Mouse (Mus musculus) retina, postnatal 7 days (tissue): Measurements from ENCODE around the gene Odf4.
A peak's percentile ranks its signal among the peaks of the same experiment; 100 is the strongest.
"Not testable (repeated sequence)": the region's sequence is repeated elsewhere in the genome, so short reads cannot be mapped to it uniquely, and the experiment has no call there.

Source experiments
- DNase-seq: peaks from one replicate; pipeline ENCODE4 v3.0.0-alpha.2; 2012; ENCODE audit warnings: low read depth, low spot score

The Odf4 gene

DNA sequence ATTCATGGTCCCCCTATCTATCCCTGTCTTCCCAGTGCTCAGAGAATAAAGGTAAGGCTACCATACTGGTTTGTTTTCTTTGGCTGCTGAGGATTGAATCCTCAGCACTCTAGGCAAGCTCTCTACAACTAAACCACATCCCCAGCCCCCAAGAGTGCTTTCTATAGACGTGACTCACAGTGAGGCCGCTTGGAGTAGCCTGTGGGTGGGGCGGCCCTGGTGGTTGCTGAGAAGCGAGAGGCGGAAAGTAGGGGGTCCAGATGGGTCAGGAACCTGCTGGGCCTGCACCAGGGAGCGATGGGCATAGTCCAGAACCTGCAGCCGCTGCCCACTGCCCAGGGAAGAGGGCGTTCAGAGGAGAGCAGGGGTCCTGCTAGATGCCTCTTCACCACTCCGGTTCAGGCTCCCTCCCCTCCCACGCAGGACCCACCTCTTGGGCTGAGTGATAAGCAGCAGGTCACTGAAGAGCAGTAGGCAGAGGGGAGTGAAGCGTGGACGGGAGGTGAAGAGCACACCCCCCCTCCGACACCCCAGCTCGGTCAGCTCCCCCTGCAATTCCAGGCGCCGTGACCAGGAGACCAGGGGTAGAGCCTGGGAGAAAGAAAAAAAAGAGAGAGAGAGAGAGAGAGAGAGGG is 20.0 kb upstream of the Odf4 start:
- no peak for DNase-seq

DNA sequence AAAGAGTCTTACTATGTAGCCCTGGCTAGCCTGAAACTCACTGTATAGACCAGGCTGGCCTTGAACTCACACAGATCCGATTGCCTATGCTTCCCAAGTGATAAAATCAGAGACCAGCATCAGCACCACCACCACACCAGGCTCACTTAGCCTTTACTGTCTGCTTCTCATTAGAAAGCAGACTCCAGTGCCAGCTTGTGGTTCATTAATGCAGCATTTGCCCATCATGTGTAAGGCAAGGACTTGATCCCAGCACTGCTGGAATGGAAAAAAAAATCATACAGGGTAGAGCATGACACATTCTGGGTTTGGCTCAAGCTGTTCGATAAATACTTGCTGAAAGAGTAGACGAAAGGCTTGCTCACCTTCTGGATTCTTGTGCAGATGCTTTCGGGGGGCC is 19.1 kb upstream of the Odf4 start:
- DNase-seq: no peak

DNA sequence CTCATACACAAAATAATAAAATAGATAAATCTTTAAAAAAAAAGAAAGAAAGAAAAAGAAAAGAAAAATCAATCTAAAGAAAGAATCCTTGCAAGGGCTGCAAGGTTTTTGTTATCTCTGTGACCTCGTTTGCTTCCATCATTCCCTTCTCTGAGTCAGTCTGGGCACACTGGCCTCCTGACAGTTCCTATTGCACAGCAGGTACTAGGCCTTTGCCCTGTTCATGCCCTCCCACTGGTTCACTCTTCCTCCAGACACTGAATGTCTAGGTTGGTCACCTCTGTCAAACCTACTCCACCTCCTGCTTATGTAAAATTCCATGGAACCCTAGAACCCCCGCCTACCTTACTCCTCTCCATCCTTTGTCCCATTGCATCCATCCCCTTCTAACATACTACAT is 18.4 kb upstream of the Odf4 start:
- DNase-seq: no peak

DNA sequence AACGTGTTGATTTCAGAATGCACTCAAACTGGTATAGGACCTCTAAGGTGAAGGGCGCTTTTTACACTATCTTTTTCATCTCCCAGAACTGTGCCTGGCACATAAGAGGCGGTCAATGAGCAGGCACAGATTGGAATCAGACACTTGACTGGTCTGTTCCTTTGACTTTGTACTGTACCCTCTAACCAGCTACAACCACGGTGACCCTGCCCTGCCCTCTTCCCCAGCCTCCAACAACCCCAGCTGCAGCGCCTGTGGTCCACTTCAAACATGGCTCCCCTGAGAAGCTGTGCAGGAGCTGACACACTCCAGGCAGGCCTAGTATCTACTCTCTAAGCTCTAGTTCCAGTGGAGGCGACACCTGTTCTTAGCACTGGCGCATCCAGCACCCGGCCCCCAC is 15.8 kb upstream of the Odf4 start:
- no peak for DNase-seq

DNA sequence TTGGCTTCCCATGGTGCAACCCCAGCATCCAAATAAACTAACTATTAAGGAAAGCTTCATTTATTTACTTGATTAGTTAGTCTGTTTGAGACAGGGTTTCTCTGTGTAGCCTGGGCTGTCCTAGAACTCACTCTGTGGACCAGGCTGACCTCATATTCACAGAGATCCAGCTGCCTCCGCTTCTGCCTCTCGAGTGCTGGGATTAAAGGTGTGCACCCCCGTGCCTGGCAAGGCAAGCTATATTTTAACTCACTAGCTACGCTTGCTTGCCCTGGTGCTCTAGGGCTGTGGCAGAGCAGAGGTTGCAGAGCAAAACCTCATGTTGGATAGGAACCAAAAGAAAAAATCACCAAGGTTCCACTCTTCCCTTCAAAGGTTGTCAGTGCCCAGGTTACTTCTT is 13.6 kb upstream of the Odf4 start:
- no peak for DNase-seq

- peak; percentile 84 for DNase-seq
Measured at GRCm38 (mm10) chr11:68939451-68940304, 12.8 kb upstream of the Odf4 start.

DNA sequence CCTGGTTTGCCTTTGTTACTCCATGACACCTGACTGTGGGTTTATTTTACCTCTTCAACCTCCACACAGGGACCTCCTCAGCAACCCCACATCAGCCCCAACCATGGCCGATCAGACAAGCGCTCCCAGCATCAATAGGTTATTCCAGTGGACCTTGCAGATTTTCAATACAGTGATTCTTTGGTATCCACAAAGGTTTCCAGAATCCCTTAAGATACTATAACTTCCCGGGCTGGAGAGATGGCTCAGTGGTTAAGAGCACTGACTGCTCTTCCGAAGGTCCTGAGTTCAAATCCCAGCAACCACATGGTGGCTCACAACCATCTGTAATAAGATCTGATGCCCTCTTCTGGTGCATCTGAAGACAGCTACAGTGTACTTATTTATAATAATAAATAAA is 10.1 kb upstream of the Odf4 start:
- not testable (repeated sequence) for DNase-seq

GRCm38 (mm10) chr11:68933885-68934507 is 7.1 kb upstream of the Odf4 start:
- no peak for DNase-seq

GRCm38 (mm10) chr11:68929947-68930346 is 3.1 kb upstream of the Odf4 start:
- DNase-seq: no peak

DNA sequence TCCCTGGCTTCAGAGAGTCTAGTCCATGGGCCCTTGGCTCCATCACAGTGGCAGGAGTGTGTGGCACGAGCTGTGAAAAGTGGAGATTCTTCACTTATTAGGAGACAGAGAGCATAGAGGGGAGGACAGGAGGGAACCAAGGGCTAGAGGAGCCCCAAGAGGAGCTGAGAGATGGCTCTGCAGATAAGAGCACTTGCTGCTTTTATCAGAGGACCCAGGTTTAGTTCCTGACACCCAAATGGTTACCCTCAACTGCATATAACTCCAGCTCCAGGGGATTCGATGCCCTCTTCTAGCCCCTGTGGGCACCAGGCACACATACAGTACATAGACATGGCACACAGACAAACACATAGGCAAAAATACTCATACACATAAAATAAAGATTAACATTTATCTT is 2.1 kb downstream of the Odf4 start:
- no peak for DNase-seq

- no peak for DNase-seq
Measured at GRCm38 (mm10) chr11:68923191-68923590, 3.7 kb downstream of the Odf4 start.

- no peak for DNase-seq
Measured at GRCm38 (mm10) chr11:68914566-68914965, 12.3 kb downstream of the Odf4 start.

GRCm38 (mm10) chr11:68911531-68912177 is 15.2 kb downstream of the Odf4 start:
- DNase-seq: no peak

DNA sequence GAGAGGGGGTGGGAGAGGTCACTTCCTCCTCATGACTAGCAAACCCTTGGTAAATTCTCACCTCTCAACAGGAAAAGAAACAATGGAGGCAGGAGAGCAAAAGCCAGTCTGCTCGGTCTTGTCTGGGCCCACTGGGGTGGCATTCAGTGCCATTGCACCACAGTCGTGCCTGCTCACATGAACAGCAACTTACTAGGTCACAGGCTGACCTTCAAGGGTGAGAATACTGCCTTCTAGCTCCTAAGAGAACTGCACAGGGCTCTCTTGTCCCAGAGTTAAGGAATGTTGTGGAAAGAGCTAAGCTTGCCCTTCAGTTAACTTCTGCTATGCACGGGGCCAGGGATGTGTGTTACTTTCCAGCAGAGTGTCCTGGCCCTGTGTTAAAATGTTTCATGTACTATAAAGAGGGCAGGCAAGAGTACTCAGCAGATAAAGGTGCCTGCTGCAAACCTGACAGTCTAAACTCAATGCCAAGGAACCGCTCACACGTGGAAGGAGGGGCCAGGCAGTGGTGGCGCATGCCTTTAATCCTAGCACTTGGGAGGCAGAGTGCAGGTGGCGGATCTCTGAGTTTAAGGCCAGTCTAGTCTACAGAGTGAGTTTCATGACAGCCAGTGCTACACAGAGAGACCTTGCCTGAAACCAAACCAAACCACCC is 17.9 kb downstream of the Odf4 start:
- DNase-seq: no peak

DNA sequence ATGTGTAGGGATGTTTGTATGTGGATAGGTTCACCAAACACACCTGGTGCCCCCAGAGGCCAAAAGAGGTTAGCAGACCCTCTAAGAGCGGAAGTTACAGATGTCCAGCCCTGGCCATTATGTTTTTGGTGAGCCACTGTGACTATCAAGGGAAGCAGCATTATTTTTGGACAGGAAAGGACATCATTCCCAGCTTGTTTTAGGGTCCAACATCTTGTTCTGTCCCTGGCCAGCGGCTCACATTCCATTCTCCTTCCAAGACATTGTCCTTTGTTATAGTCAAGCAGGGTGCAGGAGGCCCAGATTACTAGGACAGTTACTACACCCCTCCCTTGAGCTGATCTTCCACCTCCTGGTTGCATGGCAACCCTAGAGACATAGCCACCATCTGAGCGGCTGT is 19.6 kb downstream of the Odf4 start:
- no peak for DNase-seq

GRCm38 (mm10) chr11:68906461-68906790 is 20.5 kb downstream of the Odf4 start:
- DNase-seq: no peak

GRCm38 (mm10) chr11:68905665-68906460 is 21.0 kb downstream of the Odf4 start:
- no peak for DNase-seq

DNA sequence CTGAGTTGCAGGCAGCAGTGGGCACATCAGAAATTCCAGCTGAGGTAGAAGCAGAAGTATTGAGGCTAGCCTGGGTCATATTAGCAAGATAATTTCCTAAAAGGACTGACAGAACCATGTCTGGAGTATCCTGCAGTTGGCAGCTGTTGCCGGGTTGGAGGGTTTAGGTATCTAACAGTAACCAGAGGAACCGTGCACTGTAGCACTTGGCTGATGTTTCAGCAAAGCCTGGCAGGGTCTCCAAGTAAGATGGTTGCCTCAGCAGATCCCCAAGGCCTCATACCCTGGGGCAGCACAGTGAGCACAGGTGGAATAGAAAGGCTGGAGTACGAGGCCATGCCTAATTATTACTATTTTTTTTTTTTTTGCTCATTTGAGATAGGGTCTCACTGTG is 21.7 kb downstream of the Odf4 start:
- no peak for DNase-seq

GRCm38 (mm10) chr11:68904375-68905137 is 22.3 kb downstream of the Odf4 start:
- DNase-seq: peak; percentile 74

- DNase-seq: no peak
Measured at GRCm38 (mm10) chr11:68903775-68904174, 23.1 kb downstream of the Odf4 start.
